Mouse (Mus musculus): ENCODE data around the gene Pbx2. TPM values are rescaled to one million over a fixed set of nuclear protein-coding genes. Genes with fewer than 3 reads are reported as not detected.

Gene Pbx2
- total RNA-seq, 2 experiments from 2014 or later = 14.0 to 14.6 TPM

DNA sequence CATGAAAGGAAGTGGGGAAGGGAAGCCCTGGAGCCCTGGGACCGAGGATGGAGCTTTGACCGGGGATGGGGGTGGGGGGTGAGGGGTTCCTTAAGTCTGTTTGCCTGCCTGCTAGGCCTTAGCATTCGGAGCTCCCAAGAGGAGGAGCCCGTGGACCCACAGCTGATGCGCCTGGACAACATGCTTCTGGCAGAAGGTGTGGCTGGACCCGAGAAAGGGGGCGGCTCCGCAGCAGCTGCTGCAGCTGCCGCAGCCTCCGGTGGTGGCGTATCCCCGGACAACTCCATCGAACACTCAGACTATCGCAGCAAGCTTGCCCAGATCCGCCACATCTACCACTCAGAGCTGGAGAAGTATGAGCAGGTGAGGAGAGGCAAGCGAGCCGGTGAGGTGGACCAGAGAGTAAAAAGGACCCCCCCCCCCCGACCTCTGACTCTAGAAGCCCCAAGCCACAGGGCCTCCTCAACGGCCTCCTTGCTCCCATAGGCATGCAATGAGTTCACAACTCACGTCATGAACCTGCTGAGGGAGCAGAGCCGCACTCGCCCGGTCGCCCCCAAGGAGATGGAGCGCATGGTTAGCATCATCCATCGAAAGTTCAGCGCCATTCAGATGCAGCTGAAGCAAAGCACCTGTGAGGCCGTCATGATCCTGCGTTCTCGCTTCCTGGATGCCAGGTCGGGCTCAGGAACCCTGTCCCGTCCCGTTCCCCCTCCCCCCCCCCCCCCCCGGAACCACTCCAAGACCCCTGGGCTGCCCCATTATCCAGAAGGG, 2.9 kb downstream of the Pbx2 start:
- intact Hi-C loops (cut with DNase I) = no loop called here
- peak overlapping the region; percentile 97; the same call in 1 of the 2 replicates for H3K27ac ChIP-seq
- H3K4me3 ChIP-seq = peak overlapping the region; percentile 88
- no peak for TF ChIP-seq CTCF (IDR thresholded peaks at IDR 0.05)
- peak; percentile 44 for DNase-seq

- TF ChIP-seq CTCF (IDR thresholded peaks at IDR 0.05) = no peak
- no peak for DNase-seq
- H3K27ac ChIP-seq = no peak overlapping the region
- intact Hi-C loops (cut with DNase I) = no loop called here
- H3K4me3 ChIP-seq = no peak overlapping the region
These were observed 5.0 kb downstream of the Pbx2 start for GRCm38 (mm10) chr17:34596098-34596497.

GRCm38 (mm10) chr17:34597566-34598095, 6.6 kb downstream of the Pbx2 start, which contains the start of gene Ager:
Gene Ager (plus strand): TSS chr17:34597862.
- intact Hi-C loops (cut with DNase I) = no loop called here

GRCm38 (mm10) chr17:34599891-34600290, 8.8 kb downstream of the Pbx2 start:
- DNase-seq = no peak
- TF ChIP-seq CTCF (IDR thresholded peaks at IDR 0.05) = no peak
- no peak overlapping the region for H3K4me3 ChIP-seq
- H3K27ac ChIP-seq = no peak overlapping the region
- intact Hi-C loops (cut with DNase I) = no loop called here

More at GRCm38 (mm10) chr17:34597566-34598095, 6.6 kb downstream of the Pbx2 start, which contains the start of gene Ager:
- peak within 1 kb of the TSS; percentile 16; the same call in 1 of the 2 replicates for H3K27ac ChIP-seq
- no peak for DNase-seq
- no peak within 1 kb of the TSS for H3K4me3 ChIP-seq
- no peak for TF ChIP-seq CTCF (IDR thresholded peaks at IDR 0.05)

DNA sequence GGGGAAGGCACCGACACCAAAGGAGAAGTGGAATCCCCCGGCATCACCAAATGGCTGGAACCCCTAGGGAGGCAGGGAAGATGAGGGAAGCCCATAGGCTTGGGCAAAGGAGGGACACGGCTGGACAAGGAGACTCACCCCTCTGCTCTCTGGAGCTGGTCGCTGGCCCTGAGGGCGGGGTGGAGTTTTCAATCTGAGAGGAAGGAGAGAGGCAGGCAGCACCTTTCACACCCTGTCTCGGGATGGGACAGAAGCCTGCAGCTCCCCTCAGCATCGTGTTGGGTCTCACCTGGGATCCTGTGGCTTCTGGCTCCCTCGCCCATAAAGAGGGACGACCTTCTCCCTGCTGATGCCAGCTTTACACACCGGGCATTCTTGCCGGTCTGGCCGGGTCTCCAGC, 10.7 kb downstream of the Pbx2 start:
- TF ChIP-seq CTCF (IDR thresholded peaks at IDR 0.05) = no peak
- Histone ChIP-seq H3K27ac (no peak overlapping the region), H3K4me3 (no peak overlapping the region)
- no peak for DNase-seq
- intact Hi-C loops (cut with DNase I) = no loop called here

DNA sequence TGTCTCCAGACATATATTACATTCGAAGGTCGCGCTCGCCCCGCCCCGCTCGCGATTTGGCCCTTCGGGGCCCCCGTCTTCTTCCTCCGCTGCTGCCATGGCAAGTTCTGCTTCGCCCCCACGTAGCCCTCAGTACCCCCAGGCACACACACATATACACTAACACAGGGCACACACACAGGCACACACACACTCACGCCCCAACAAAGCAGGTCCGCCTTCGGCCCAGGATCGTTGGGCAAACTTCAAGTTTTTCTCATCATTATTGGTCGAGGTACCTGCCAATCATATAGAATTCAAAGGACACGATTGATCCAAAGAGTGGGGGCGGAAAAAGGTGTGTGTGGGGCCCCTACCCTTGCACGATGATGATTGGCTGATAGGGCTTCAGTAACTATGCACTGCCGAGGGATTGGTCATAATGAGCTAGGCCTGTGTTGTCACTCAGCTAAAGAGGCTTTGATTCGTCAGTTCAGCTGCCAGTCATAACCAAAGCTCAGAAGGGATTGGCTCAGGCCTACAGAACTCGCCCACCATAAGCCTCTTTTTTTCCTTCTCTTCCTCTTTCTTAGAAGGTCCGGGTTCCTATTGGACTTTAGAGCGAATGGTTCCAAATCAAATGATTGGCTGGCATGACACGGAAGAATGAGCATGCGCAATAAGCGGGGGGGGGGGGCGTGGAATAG, 12.5 kb downstream of the Pbx2 start, which contains the start of gene Rnf5:
Gene Rnf5, minus strand, starts transcription at position 316 of the 686 bp plus-strand sequence.
- TF ChIP-seq CTCF (IDR thresholded peaks at IDR 0.05) = no peak
- intact Hi-C loops (cut with DNase I) = loop anchor here (2.0 kb wide), 1 partner anchor 23 kb away; no protein-coding TSS in a partner anchor

GRCm38 (mm10) chr17:34604061-34604508, 13.0 kb downstream of the Pbx2 start, which contains the start of gene Agpat1:
Gene Agpat1 (plus strand): TSS chr17:34604262.
- Histone ChIP-seq H3K27ac (peak within 1 kb of the TSS; percentile 96), H3K4me3 (peak within 1 kb of the TSS; percentile 99)
- intact Hi-C loops (cut with DNase I) = loop anchor here (2.0 kb wide), 1 partner anchor 23 kb away; no protein-coding TSS in a partner anchor
- TF ChIP-seq CTCF (IDR thresholded peaks at IDR 0.05) = no peak
- DNase-seq = peak; percentile 99

More for the DNA sequence above, 12.5 kb downstream of the Pbx2 start, which contains the start of gene Rnf5:
- H3K4me3 ChIP-seq = peak within 1 kb of the TSS; percentile 99
- peak within 1 kb of the TSS; percentile 96 for H3K27ac ChIP-seq
- DNase-seq = peak; percentile 97

GRCm38 (mm10) chr17:34604511-34605237, 13.6 kb downstream of the Pbx2 start:
- peak; percentile 73 for DNase-seq
- TF ChIP-seq CTCF (IDR thresholded peaks at IDR 0.05) = no peak
- intact Hi-C loops (cut with DNase I) = loop anchor here (2.0 kb wide), 1 partner anchor 22 kb away; no protein-coding TSS in a partner anchor
- Histone ChIP-seq H3K27ac (peak overlapping the region; percentile 96), H3K4me3 (peak overlapping the region; percentile 99)

- DNase-seq = peak; percentile 99
- Histone ChIP-seq H3K4me3 (peak overlapping the region; percentile 99), H3K27ac (peak overlapping the region; percentile 96)
- TF ChIP-seq CTCF (IDR thresholded peaks at IDR 0.05) = no peak
- intact Hi-C loops (cut with DNase I) = loop anchor here (2.0 kb wide), 1 partner anchor 21 kb away; no protein-coding TSS in a partner anchor
These were observed 14.5 kb downstream of the Pbx2 start for GRCm38 (mm10) chr17:34605609-34606008.

DNA sequence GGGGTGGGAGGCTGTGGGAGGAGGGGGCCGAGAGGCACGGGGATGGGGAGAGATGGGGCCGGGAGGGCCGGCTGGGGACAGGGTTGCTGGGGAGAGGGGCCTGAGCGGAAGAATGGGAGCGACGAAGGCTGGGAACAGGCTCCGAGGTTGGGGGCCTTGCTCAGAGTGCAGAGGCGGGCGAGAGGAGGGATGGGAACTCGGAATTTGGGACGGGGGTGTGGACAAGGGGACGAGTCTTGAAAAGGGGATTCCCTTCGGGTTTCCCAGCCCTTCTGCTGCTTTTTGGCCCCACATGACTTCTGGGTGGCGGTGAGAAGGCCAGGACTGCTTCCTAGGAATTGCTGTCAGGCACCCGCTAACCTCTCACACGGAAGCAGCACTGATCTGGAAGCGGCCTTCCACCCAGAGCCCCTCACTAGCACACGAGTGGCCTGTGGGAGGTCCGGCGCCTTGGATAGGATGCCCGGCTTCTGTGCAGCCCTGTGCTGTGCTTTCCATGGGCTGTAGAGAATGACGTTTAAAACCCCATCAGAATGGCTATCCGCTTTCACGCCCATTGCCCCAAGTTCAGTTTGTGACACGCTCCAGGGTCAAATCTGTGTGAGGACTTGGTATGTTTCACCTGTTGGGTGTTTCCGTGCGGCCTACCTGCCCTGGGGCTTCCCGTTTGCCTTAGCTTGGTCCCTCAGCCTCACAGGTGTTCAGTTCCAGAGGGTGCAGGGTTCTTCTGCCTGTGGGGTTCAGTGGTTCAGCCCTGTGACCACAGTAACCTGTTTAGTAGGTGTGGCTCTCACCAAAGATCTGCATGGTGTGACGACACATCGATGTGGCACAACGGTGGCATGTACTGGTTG, 15.3 kb downstream of the Pbx2 start:
- Histone ChIP-seq H3K27ac (peak overlapping the region; percentile 96), H3K4me3 (peak overlapping the region; percentile 99)
- intact Hi-C loops (cut with DNase I) = no loop called here
- no peak for TF ChIP-seq CTCF (IDR thresholded peaks at IDR 0.05)
- DNase-seq = no peak

- TF ChIP-seq CTCF (IDR thresholded peaks at IDR 0.05) = no peak
- intact Hi-C loops (cut with DNase I) = no loop called here
- DNase-seq = no peak
- no peak overlapping the region for H3K27ac ChIP-seq
- H3K4me3 ChIP-seq = no peak overlapping the region
These were observed 16.9 kb downstream of the Pbx2 start for GRCm38 (mm10) chr17:34607997-34608396.

Data from gastrocnemius, adult 2 months (tissue).